Mouse (Mus musculus) kidney, embryonic 14.5 days (tissue): ENCODE measurements around the gene Onecut1. TPM values are rescaled to one million over a fixed set of nuclear protein-coding genes. Genes with fewer than 3 reads are reported as not detected.

Source experiments
- ATAC-seq: fragments of 200-750 bp; cut with Nextera tagmentation; 2 replicates; pipeline ENCODE4 v1.8.0; 2017; ENCODE audit warnings: moderate number of reproducible peaks, mild to moderate bottlenecking, moderate TSS enrichment, moderate library complexity; ENCODE audit not compliant: low FRiP score, low TSS enrichment
- H3K27ac ChIP-seq: fragments of 300-500 bp; sonication (generic); 2 replicates; pipeline ENCODE4 v1.5.1; 2014; ENCODE audit warnings: low read depth, mild to moderate bottlenecking, low read length, moderate library complexity, mixed read lengths
- H3K27me3 ChIP-seq: fragments of 300-500 bp; sonication (generic); 2 replicates; pipeline ENCODE4 v1.6.1; 2014; ENCODE audit warnings: mild to moderate bottlenecking, low read length; ENCODE audit not compliant: control insufficient read depth, insufficient read depth
- H3K36me3 ChIP-seq: fragments of 300-500 bp; sonication (generic); 2 replicates; pipeline ENCODE4 v1.6.1; 2014; ENCODE audit warnings: low read length, mixed read lengths; ENCODE audit not compliant: control insufficient read depth, insufficient read depth
- H3K4me1 ChIP-seq: fragments of 300-500 bp; sonication (generic); 2 replicates; pipeline ENCODE4 v1.6.1; 2014; ENCODE audit warnings: low read length, mixed read lengths; ENCODE audit not compliant: control insufficient read depth, insufficient read depth
- H3K4me2 ChIP-seq: fragments of 300-500 bp; sonication (generic); replicated peaks from 2 replicates; pipeline ENCODE4 v1.6.1; 2014; ENCODE audit warnings: low read depth, mild to moderate bottlenecking, low read length
- H3K4me3 ChIP-seq: fragments of 300-500 bp; sonication (generic); 2 replicates; pipeline ENCODE4 v1.5.1; 2014; ENCODE audit warnings: mild to moderate bottlenecking, low read length
- H3K9ac ChIP-seq: fragments of 300-500 bp; sonication (generic); 2 replicates; pipeline ENCODE4 v1.6.1; 2014; ENCODE audit warnings: low read depth, mild to moderate bottlenecking, low read length, moderate library complexity
- H3K9me3 ChIP-seq: fragments of 300-500 bp; sonication (generic); 2 replicates; pipeline ENCODE4 v1.6.1; 2016; ENCODE audit warnings: low read length; ENCODE audit not compliant: control insufficient read depth
- WGBS: fragments of 180-500 bp; shearing (Covaris S2); extraction: QIAGEN DNeasy Blood & Tissue Kit; methylation state at CpG from one replicate; pipeline ENCODE4 v1.1.7; 2014; 5-methylcytosine and 5-hydroxymethylcytosine counted together
- polyA plus RNA-seq: library from polyadenylated mRNA; unstranded; fragments of >200 nt; fragmentation: Nextera tagmentation; extraction: Ambion mirVana; gene quantifications from 2 replicates; pipeline ENCODE4 v1.2.1, GENCODE M21; 2014

Gene Onecut1
- polyA plus RNA-seq, 1 experiment from 2014 or later = 0.15 TPM

DNA sequence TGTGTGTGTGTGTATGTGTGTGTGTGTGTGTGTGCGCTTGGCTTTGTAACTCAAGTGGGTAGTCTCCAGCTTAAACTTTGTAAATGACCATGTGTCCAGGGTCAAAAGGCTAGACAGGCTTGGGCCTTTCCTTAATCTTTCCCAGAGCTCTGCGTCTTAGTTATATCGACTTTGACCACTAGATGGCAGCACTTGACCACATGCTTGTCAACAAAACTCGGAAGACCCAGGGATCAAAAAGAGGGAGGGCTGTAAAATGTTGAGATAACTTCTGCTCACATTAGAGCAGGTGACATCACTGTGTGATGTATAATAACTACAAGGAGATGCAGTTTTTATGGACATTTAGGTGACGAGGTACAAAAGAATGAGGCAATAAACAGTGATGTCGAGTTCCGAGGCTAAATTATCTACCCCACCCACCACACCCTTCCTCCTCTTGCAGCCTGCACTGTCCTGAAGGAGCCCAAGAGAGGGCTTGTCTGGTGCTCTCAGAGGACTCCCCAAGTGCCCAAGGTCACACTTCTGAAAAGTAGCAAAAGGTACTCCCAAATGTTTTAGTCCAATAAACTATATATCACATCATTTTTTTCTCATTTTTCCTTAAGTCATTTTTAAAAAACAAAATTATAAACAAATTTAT, 43.3 kb downstream of the Onecut1 start:
- no peaks in the 10 kb centered on the region for H3K27me3 ChIP-seq
- no peaks in the 10 kb centered on the region for H3K4me1 ChIP-seq
- peak; percentile 71; the same call in 1 of the 2 replicates for ATAC-seq
- H3K4me2 ChIP-seq = no peak overlapping the region
- H3K4me3 ChIP-seq = no peak overlapping the region
- no peaks in the 10 kb centered on the region for H3K36me3 ChIP-seq
- H3K27ac ChIP-seq = no peak overlapping the region
- H3K9ac ChIP-seq = no peak overlapping the region
- no peaks in the 10 kb centered on the region for H3K9me3 ChIP-seq
- 13% methylated on average over 7 of the region's 7 CpGs for WGBS

DNA sequence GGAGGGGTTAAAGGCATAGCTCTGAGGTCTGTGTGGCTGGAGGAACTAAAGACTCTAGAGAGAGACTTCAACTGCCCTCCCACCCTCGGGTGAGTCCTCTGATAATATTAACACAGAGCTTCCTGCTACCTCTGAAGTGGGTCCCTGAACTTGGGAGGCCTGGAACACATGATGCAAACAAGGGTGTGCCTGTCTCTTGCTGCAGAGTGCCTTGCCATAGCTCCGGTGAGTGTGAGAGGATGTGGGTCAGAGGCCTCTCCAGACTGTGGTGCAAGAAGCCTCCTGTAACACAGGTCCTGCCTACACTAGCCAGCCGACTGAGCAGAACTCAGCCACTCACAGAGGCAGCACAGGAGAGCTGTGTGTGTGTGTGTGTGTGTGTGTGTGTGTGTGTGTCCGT, 45.2 kb downstream of the Onecut1 start:
- Histone ChIP-seq H3K4me3 (no peak overlapping the region), H3K4me2 (no peak overlapping the region), H3K9ac (no peak overlapping the region), H3K27ac (no peak overlapping the region), H3K4me1 (peaks cover 5% of the 10 kb centered on the region; the same call in 1 of the 2 replicates), H3K9me3 (no peaks in the 10 kb centered on the region), H3K27me3 (no peaks in the 10 kb centered on the region), H3K36me3 (no peaks in the 10 kb centered on the region)
- 50% methylated on average over 4 of the region's 4 CpGs for WGBS
- ATAC-seq = no peak

DNA sequence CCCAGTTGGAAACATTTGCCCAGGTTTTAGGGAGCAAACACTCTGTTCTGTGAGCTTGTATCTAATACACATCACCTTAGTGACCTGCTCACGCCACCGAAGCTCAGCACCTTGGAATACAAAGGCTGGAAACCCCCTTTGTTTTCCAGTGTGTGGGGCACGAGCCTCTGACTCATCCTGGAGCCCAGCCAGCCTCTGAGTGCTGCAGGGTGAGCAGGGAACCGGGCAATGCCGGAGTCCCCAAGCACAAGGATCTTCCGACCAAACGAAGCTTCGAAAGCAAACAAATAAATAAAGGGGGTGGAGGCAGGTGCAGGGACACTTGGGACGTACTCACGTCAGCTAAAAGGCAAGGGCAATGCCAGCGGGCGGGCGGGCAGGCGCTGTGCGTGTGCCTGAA, 47.5 kb downstream of the Onecut1 start:
- no peak for ATAC-seq
- Histone ChIP-seq H3K9me3 (no peaks in the 10 kb centered on the region), H3K36me3 (no peaks in the 10 kb centered on the region), H3K4me2 (no peak overlapping the region), H3K9ac (no peak overlapping the region), H3K27ac (no peak overlapping the region), H3K4me3 (no peak overlapping the region), H3K4me1 (peaks cover 15% of the 10 kb centered on the region; the same call in 1 of the 2 replicates), H3K27me3 (no peaks in the 10 kb centered on the region)
- WGBS = 79% methylated on average over 15 of the region's 15 CpGs

DNA sequence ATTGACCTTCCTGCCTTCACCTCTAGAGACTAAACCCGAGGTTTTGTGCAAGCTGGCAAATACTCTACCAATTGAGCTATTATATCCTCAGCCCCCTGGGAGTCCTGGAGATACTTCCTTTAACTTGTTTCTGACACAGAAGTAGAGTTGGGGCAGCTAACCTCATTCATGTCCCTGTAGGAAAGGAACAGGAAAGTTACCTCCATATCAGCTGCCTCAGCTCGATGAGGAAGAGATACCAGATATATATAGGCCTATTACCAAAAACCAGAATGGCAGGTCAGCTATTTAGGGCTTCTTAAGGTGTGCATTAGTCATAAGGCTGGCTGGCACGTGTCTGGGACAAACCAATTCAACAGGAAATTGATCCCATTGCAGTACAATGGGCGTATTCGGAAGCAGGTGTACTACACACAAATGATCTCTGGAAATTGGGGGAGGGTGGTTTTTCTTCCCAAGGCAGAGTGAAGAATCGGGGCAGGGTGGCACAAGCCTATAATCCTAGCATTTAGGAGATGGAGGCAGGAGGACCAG, 48.6 kb downstream of the Onecut1 start:
- ATAC-seq = no peak
- Histone ChIP-seq H3K4me2 (no peak overlapping the region), H3K4me3 (no peak overlapping the region), H3K36me3 (no peaks in the 10 kb centered on the region), H3K4me1 (peaks cover 15% of the 10 kb centered on the region; the same call in 1 of the 2 replicates), H3K9ac (no peak overlapping the region), H3K27me3 (no peaks in the 10 kb centered on the region), H3K27ac (no peak overlapping the region), H3K9me3 (no peaks in the 10 kb centered on the region)
- WGBS = 84% methylated on average over 6 of the region's 6 CpGs

DNA sequence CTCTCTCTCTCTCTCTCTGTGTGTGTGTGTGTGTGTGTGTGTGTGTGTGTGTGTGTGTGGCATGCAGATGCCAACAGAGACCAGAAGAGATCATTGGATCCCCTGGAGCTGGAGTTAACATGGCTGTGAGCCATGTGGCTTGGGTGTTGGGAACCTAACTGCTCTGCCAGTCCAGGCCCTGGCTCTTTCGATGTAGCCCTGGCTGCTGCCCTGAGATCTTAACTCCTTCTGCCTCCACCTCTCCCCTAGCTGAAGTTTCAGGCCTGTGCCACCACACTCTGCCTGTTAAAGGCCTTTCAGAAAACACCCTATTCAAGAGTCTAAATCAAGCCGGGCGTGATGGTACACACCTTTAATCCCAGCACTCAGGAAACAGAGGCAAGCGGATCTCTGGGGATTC, 49.7 kb downstream of the Onecut1 start:
- H3K27me3 ChIP-seq = no peaks in the 10 kb centered on the region
- H3K4me3 ChIP-seq = no peak overlapping the region
- H3K9me3 ChIP-seq = no peaks in the 10 kb centered on the region
- 0 out of 2 replicates have a peak, but pooled peaks have one; percentile 7 for ATAC-seq
- no peak overlapping the region for H3K9ac ChIP-seq
- 40% methylated on average over 4 of the region's 4 CpGs for whole genome bisulfite sequencing
- no peaks in the 10 kb centered on the region for H3K36me3 ChIP-seq
- H3K4me1 ChIP-seq = peaks cover 15% of the 10 kb centered on the region; the same call in 1 of the 2 replicates
- no peak overlapping the region for H3K4me2 ChIP-seq
- H3K27ac ChIP-seq = peak overlapping the region; percentile 79; the same call in 1 of the 2 replicates

DNA sequence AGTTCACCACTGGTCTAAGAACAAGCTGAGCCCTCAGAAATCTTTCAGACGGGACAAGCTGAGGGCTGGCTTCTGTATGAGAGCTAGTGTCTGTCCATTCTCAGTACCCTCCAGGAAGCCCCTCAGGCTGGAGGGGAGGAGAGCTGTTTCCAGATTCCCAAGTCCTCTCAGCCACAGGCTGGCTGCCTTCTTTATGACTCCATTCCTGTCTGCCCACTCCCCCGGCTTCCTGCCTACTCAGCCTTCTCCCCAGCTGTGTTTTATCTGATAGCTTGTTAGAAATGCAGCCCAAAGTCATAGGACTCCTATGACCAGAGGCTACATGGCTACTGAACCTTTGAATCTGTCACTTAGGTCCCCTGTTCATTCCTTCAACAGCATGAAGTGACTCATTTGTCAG, 50.2 kb downstream of the Onecut1 start:
- peak; percentile 80; the same call in 1 of the 2 replicates for ATAC-seq
- Histone ChIP-seq H3K4me1 (peaks cover 15% of the 10 kb centered on the region; the same call in 1 of the 2 replicates), H3K36me3 (no peaks in the 10 kb centered on the region), H3K9ac (no peak overlapping the region), H3K9me3 (no peaks in the 10 kb centered on the region), H3K4me2 (no peak overlapping the region), H3K27ac (peak overlapping the region; percentile 79; the same call in 1 of the 2 replicates), H3K4me3 (no peak overlapping the region), H3K27me3 (no peaks in the 10 kb centered on the region)
- WGBS = 5% methylated on average over 2 of the region's 2 CpGs

DNA sequence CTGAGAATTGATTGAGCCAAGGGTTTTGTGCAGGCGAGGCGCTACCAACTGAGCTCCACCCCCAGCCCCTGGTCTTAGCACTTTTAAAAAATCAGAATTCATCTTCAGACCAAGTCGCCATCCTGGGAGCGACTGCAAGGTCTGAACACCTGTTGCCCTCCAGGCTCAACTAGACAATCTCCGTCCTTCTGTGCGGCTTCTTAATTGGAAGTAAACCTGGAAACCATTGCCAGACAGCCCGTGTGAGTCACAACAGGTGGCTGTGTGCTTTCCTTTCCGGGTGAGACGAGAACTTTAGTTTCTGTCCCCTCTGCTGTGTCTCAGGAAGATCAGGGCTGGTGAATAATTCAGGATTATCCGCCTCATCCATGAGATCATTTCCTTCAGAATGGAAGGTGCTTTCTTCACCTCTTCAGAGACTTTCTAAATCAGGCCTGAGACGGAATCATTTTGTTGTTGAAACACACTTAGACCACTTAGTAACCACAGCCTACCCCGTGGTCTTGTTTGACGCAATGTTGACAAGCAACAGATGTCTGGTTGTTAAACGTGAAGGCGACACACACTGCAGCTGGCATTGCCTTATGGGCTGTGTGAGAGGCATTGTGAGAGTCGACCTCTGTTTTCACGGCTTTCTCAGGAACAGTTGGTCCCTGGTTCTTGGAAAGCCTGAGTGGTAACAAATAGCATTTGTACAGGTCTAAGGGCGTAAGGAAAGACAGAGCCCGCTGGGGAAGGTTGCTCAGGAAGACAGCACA, 51.1 kb downstream of the Onecut1 start:
- peaks cover 15% of the 10 kb centered on the region; the same call in 1 of the 2 replicates for H3K4me1 ChIP-seq
- no peak overlapping the region for H3K9ac ChIP-seq
- H3K27me3 ChIP-seq = no peaks in the 10 kb centered on the region
- no peak overlapping the region for H3K27ac ChIP-seq
- ATAC-seq = no peak
- WGBS = 60% methylated on average over 19 of the region's 19 CpGs
- H3K36me3 ChIP-seq = no peaks in the 10 kb centered on the region
- H3K9me3 ChIP-seq = peaks cover 5% of the 10 kb centered on the region; the same call in 1 of the 2 replicates
- H3K4me2 ChIP-seq = no peak overlapping the region
- H3K4me3 ChIP-seq = no peak overlapping the region

DNA sequence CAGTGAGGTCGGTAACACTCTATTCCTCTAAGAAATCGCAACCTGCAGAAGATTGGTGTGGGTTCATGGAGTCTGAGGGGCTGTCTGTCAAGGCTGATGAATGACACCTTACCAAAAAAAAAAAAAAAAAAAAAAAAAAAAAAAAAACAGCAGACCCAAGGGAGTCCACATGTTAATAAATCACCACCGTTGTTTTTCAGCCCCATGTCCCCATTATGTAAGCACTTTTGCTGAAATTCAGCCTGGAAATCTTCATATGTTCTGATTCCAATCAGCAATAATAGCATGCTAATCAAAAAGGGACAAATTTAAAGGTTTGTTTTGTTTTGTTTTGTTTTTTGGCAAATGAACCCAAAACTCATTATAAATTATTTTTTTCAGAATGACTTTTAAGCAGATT, 53.9 kb downstream of the Onecut1 start:
- WGBS = 76% methylated on average over 3 of the region's 3 CpGs

DNA sequence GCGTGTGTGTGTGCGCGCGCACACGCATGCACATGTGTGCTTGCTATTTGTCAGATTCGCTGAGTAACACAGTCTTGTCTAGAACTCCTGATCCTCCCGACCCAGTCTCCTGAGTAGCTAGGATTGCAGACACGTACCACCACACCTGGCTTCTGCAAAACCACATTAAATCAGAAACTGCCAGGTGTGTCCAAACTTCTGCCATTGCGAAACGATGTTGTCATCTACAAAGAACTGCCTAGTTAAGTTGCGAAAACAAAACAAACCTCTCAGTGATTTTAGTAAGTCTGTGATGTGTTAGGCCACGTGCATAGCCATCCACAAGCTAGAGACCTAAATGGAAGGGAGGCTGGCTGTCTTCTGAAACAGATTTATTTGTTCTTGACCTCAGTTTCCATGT, 58.7 kb downstream of the Onecut1 start:
- WGBS = 88% methylated on average over 12 of the region's 12 CpGs
- H3K27ac ChIP-seq = no peak overlapping the region
- H3K4me3 ChIP-seq = no peak overlapping the region
- H3K9ac ChIP-seq = no peak overlapping the region
- H3K36me3 ChIP-seq = no peaks in the 10 kb centered on the region
- no peak for ATAC-seq
- peaks cover 5% of the 10 kb centered on the region; the same call in 1 of the 2 replicates for H3K9me3 ChIP-seq
- H3K4me1 ChIP-seq = peaks cover 8% of the 10 kb centered on the region; the same call in 1 of the 2 replicates
- H3K27me3 ChIP-seq = no peaks in the 10 kb centered on the region
- H3K4me2 ChIP-seq = no peak overlapping the region

More for the DNA sequence above, 53.9 kb downstream of the Onecut1 start:
- Histone ChIP-seq H3K9me3 (peaks cover 5% of the 10 kb centered on the region; the same call in 1 of the 2 replicates), H3K4me3 (no peak overlapping the region), H3K27ac (no peak overlapping the region), H3K36me3 (no peaks in the 10 kb centered on the region), H3K4me1 (peaks cover 15% of the 10 kb centered on the region; the same call in 1 of the 2 replicates), H3K27me3 (no peaks in the 10 kb centered on the region), H3K9ac (no peak overlapping the region), H3K4me2 (no peak overlapping the region)
- ATAC-seq = no peak
